Mouse (Mus musculus): ENCODE data around the gene Kctd19.
A peak's percentile ranks its signal among the peaks of the same experiment; 100 is the strongest.

Kctd19 gene

DNA sequence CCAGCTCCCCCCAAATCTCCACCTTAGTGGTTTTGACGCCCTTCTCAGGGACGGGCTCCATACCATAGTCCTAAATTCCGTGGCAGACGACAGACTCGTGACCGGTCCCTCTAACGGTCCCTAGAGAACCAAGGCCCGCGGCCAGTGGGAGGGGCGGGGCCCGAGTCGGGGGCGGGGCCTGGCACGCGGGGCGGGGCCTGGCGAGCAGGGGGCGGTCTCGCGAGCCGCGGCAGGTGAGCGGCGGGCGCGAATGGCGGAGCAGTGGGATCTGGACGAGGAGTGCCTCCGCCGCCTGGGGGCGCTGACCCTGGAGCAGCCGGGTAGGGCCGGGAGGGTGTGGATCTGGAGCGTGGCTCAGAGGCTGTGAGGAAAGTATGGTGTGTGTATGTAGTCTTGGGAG, at the start of gene Kctd19, which contains the start of gene Lrrc36:
Gene Kctd19, minus strand, starts transcription at position 112 of the 400 bp plus-strand sequence.
Gene Lrrc36, plus strand, starts transcription at position 181 of the 400 bp plus-strand sequence.
- peak; percentile 34 for DNase-seq (ENCODE audit: low read depth, low spot score)

DNA sequence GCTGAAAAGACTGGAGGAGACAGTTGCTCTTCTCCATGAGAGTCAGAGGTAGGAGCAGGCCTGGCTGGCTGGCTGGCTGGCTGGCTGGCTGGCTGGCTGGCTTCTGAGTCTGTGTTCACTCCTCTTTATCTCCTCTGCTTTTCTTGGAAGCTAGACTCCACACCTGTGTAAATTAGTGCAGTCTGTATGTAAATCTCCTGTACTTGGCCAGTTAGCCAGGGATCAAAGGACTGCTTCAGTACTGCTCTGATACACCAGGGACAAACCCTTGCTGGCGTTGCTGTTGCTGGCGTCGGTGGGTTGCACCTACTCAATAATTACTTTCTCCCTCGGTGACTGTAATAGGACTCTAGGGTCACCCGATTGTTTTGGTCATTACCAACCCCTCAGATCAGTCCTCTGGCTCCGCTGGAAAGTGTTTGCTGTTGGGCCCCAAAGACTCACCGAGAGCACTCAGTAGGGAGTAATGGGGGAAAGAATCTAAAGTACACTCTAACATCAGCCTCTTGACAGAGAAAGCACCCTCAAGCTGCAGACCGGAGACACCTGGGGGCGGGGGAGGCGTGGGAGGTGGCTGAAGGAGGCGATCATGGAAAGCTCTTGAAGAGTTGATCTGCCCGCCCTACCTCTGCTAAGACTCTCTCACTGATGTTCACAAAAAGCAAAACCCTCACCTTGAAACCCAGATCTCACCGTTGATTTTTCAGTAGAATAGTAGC, 47.9 kb upstream of the Kctd19 start:
- no peak for DNase-seq (ENCODE audit: low read depth, low spot score)

DNA sequence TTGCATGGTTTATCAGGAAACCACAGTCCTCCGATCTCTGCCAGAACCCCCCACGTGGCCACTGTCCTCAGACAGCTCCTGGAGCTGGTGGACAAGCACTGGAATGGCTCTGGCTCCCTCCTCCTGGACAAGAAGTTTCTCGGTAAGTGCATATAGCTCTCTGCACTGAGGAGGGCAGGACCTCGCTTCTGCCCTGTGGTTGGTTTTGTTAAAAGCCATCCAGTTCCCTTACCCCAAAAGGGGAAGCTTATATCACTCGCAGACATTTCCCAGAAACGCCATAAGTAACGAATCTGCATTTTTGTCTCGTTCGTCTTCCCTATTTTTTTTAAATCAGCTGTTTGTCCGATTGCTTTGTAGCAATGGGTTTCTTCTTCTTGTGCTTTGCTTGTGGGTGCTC, 41.9 kb upstream of the Kctd19 start:
- no peak for DNase-seq (ENCODE audit: low read depth, low spot score)

DNA sequence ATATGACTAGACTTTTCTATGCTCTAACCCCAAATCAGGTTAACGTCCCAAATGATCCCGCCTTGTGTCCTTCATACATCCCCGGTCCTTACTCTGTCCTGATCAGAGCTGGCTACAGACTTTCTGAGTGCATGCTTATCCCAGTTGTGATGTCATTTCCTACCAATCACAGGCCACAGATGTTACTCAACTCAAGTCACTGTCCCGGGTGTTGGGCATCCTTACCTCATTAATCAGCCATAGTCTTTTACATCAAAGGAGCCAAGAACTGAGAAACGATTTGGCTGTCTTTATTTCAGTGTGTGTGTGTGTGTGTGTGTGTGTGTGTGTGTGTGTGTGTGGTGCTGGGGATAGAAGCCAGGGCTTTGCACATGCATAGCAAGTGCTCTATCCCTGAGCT, 40.8 kb upstream of the Kctd19 start:
- no peak for DNase-seq (ENCODE audit: low read depth, low spot score)

DNA sequence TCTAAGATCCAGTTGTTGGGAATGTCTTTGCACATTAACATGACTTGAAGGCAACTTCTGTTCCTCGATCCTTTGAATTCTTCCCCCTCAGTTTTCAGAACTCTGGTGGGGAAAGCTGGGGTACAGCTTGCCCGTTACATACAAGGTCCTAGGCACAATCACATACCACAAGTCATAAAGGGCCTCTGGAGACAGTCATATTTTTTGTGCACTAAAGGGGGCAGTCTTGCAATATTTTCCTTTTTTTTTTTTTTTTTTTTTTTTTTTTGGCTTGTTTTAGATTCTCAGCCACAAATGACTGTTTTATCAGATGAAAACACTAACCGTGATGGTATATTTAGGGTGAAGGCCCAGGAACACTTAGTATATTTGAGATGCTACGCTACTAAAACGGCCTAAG, 40.0 kb upstream of the Kctd19 start:
- DNase-seq (ENCODE audit: low read depth, low spot score), result no peak

DNA sequence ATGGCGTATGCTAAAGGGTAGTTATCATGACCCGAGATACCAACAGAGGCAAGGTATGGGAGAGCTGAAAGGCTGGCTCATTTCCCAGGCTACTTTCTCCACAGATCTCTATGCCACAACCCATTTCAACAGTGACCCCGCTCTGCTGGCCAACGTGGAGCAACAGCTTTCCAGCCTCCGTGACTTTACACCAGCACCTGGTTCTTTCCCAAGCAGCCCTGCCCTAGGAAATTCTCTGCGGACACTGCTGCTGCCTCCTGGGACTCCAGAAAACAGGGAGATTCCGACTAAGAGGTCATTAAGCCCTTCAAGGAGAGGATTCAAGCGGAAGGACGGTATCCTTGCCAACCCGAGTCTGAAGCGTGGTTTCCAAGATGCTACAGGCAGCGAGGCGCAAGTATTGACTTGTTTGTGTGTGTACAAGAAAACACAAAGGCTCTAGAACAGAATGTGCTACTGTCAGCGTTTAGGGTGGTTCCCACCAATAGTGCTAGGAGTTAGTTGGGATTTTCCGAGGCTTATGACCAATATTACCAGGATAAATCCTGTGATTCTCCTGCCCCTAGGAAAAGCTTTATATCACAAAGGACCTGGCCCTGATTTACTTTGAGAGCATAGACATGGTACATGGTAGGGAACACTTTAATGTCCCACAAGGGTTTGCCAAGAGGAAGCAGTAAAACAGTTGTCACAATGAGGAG, 38.8 kb upstream of the Kctd19 start:
- DNase-seq (ENCODE audit: low read depth, low spot score), result no peak

DNA sequence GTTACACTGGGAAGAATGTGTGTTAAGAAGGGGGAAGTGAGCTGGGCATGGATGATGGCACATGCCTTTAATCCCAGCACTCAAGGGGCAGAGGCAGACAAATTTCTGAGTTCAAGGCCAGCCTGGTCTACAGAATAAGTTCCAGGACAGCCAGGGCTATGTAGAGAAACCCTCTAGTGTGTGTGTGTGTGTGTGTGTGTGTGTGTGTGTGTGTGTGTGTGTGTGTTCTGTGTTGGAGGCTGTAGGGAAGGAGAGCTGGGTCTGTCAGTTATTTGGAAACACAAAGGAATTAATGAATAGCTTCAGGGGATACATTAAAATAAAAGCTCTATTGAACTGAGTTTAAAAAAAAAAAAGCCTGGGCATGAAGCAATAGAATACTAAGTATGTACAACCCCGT, 37.7 kb upstream of the Kctd19 start:
- DNase-seq (ENCODE audit: low read depth, low spot score), result no peak

DNA sequence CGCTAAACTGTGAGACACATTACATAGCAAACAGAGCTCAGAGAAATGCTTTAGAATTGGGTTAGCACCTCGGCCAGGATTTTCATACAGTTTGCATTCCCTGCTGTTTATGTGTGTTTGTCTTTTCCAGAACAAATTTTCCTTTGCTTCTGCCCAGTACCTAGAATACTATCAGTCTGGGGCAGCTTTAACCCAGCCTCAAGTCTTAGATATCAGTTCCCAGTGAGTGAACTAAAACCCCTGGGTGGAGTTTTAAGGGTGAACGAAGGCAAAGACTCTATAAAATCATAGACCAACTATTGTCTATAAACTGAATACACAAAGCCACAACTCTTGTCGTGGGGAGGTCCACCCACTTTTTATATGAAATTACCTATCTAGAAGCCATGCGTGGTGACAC, 35.3 kb upstream of the Kctd19 start:
- DNase-seq (ENCODE audit: low read depth, low spot score), result no peak

DNA sequence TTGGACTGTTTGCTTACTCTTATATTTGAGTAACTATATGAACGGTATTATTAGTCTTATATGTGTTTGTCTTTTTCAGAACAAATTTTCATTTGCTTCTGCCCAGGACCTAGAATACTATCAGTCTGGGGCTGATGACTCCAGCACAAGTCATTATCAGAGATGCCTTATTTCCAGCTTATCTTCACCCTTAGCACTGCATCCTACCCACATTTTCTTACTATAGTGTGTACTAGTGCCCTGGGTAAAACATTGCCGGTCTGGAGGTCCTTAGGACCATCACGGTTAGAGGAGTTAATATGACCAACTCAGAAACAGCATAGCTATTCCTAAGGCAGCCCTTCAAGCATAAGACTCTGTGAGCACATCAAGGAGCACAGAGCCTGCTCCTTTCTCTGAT, 34.9 kb upstream of the Kctd19 start:
- DNase-seq (ENCODE audit: low read depth, low spot score), result no peak

DNA sequence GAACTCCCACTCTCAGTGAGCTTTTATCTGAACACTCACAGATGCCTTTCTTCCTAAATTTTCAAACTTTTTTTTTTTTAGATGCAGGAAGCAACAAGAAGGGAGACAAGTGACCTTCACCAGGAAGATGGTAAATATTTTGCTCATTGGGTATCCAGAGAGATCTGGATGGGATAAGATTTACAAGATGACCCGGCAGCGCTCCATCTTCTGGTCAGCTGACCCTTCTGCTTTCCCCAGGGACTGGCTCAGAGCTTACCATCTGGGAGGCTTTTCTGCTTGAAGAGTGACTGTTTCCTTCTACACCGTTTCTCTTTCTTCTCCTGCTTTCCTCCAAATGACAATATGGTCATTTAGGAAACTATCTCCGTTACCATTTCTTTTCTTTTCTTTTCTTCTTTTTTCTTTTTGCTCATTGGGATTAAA, 32.8 kb upstream of the Kctd19 start:
- peak; percentile 71 for DNase-seq (ENCODE audit: low read depth, low spot score)

DNA sequence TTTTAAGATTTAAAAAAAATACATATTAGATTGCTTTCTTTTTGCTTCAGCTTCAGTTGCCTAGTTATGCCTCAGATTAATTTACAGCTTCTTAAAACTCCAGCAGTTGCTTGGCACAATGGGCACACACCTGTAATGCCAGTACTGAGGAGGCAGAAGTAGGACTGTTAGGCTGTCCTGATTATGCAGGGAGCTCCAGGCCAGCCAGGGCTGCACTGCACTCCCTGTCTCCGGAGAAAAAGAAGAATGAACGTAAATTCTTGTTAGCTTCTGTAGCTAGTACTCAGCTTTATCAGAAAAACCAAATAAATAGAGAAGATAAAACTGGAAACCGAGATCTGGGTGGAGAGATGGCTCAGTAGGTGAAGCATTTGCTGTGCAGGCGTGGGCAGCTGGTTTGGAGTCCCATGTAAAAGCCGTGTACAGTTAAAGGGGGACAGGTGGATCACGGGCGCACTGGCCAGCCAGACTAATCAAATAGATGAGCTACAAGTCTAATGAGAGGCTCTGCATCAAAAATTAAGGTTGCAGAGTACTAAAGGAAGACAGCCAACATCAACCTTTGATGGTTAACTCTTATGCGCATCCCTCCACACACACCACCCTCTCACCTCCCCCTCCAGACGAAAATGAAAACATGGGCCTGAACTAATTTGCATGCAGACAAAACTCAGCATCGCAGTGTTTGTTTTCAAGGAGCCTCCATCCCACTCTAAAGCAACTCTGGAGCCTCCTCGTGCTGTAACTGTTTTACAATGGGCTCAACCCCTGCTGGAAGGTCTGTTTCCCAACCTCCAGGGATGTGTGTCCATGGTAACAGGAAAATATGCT, 32.2 kb upstream of the Kctd19 start:
- peak; percentile 75 for DNase-seq (ENCODE audit: low read depth, low spot score)

DNA sequence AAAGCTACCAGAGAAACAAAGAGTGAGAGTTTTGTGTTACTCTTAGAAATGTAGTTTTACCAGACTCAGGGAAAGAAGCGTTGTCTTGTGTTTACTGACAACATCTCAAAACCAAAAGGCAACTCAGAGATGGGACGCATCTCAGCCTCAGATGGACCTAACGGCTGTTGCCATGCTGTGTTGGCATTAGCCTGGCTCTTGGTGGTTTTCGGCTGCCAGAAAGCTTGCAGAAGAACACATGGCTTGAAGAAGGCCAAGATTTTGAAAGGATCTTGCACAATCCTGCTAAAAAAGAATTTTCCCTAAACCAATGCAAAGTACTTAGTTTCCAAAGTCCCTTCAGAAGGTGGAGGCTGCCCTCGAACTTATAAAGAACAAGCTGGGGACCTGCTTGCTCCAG, 29.4 kb upstream of the Kctd19 start:
- DNase-seq (ENCODE audit: low read depth, low spot score), result no peak

DNA sequence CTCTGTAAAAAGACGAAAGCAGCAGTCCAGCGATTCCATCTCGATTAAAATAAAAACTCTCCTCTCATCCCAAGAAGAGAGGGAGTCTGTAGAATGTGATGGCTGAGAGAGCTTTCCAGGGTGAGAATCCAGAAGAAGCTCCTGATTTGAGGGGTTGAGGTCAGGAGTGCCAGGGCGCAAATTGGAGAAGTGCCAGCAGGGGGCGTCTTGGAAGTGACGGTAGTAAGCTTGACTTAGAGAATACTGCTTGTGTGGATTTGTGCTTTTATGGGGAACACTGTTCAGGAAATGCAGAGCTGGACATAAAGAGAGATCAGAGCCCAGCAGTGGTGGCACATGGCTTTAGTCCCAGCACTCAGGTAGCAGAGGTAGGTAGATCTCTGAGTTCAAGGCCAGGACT, 28.1 kb upstream of the Kctd19 start:
- peak; percentile 47 for DNase-seq (ENCODE audit: low read depth, low spot score)

DNA sequence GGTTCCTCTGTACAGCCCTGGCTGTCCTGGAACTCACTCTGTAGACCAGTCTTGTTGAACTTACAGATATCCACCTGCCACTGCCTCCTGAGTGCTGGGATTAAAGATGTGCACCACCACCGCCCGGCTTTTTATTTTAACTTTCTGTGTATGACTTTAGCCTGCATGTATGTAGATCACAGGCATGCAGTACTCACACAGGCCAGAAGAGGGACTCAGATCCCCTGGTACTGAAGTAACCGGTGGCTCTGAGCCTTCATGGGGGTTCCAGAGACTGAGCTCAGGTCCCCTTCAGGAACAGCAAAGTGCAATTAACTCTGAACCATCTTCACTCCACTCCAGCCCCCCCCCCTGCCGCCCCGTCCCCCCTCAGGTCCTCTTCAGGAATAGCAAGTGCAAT, 25.6 kb upstream of the Kctd19 start:
- peak; percentile 59 for DNase-seq (ENCODE audit: low read depth, low spot score)

DNA sequence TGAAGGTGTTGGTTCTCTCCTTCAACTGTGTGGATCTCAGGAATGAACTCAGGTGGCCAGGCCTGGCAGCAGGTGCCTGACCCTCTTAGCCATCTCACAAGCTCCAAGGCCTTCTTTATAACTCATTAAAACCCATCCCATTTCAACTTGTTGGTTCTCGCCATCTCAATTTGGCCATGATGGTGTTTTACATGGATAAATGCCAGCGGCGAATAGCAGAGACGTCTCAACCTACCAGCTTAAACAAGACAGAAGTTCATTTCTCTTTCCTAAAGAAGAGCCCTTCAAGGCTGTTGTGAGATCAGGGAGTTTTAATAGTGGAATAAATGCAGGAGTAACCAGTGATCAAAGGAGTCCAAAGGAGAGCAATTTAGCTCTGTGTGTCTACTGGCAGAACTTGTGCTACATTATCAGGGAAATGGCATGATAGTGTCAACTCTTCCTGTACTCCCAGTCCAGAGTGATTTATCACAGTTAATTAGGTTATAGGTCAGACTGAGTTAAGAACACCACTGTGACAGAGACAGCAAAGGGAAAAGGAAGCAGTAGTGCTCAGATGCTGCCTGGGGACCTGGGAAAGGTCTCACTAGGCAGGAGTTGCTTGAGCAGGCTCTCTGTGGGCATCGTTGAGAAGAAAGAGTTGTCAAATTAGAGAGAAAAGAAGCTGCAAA, 23.9 kb upstream of the Kctd19 start:
- no peak for DNase-seq (ENCODE audit: low read depth, low spot score)

DNA sequence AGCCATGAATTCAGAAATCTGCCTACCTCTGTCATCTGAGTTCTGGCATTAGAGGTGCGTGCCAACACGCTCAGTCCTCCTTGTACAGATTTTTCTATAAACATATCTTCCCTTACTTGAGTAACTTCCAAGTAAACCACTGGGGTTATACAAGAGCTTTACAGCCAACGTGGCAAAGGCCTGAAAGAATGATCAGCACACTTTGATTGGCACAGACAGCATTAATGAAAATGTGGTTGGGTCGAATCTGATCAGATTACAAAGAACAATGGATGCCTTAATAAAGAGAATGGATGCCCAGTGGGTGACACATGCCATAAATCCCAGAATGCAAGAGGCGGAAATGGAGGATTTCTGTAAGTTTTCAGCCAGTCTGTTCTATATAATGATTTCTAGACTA, 22.9 kb upstream of the Kctd19 start:
- no peak for DNase-seq (ENCODE audit: low read depth, low spot score)

DNA sequence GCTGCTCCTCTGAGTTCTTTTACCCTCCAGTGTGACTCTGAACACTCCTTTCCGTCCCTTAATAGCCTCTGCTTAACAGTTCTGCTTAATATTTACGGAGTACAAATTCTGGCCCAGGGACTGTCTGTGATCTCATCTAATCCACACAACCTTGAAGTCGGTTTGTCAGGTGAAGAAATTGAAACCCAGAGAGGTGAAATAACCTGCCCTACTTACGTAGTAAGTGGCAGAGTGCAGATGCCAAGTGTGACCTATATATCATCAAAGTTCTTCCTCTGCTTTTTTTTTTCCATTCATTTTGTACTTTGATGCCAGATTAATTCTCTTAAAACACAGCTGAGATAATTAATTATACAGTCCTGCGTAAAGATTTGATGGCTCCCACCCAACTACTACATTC, 20.8 kb upstream of the Kctd19 start:
- DNase-seq (ENCODE audit: low read depth, low spot score), result no peak

DNA sequence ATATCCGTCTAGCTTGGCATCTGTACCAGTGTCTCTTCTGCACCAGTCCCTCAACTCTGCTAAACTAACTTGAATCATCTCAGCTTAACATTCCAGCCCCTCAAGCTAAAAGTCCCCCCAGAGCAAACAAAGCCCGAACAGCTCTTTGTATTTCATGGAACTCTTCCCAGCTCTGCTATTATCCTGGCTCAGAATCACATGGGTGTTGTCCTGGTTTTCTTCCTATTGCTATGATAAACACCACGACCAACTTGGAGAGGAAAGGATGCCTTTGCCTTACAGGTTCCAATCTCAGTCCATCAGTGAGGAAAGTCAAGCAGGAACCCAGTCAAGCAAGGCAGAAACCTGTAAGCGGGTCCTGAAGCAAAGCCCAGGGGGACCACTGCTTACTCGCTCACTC, 20.2 kb upstream of the Kctd19 start:
- DNase-seq (ENCODE audit: low read depth, low spot score), result no peak

DNA sequence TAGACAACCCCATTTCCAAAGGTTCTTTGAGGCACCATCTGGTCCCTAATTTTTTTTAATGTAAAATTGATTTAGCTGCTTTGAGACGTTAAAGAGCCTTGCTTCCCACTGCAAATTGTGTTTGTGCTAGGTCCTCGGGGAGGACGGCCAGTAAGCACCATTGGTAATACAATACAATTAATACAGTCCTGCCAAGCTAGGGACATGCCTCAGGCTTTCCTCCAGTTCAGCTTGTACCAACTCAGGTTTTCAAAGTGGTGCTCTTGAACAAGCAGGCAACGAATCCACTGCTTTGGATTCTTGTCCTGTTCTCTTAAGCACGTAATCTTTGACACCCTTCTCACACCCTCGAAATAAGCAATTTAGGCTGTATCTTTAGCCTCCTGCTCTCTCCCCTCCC, 19.7 kb upstream of the Kctd19 start:
- peak; percentile 21 for DNase-seq (ENCODE audit: low read depth, low spot score)

DNA sequence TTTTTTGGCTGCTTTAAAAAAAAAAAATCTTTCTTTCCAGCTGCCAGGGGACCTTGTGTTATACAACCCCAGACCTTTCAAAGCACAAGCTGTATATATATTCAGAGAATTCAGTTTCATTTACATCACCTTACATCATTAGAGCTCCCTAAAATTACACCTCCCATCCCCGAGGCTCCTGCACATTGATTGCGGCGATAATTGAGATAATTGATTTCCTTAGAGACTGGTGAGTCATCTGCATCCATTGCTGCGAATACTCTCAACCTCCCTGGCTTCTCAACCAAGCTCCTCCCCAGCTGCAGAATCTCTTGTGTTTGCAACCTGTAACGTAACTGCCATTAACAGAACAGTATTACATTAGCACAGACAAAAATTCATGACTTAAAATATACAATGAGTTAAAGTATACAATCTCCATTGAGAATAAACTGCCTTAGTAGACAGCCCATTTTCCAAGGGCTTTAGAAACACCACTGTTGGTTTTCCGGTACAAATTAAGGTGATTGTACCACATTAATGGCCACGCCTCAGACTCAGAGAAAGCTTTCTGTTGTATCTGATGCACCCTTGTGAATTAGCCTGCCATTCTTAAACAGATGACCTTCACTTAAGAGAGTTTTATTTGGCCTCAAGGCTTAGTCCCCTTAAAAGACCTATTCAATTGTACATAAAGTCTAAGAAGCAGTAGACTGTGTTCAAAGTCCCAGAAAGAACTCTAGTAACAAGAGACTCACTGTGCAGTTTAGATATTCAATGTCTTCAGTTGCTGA, 18.6 kb upstream of the Kctd19 start:
- peak; percentile 18 for DNase-seq (ENCODE audit: low read depth, low spot score)

DNA sequence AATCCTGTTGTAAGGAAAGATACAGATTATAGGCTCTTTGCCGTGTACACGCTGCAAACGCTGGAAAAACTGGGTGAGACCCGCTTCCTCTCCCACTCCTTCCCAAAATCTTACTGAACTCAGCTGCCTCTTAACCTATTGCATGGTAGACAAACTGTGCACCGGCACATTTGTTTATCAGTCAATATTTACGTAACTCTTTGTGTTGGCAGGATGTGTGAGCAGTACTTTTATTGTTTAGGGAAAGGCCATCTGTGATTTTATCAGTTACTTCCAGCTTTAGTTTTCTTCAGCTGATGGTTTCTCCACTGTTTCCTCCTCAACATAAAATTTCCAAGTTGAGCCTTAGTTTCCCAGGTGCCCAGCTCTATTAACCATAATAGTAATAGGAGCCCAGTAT, 13.6 kb upstream of the Kctd19 start:
- DNase-seq (ENCODE audit: low read depth, low spot score), result no peak

Measured in brain, adult 2 months (tissue).